Comparison of ENCODE assay signal across 21 mouse cellular contexts in genomic region chr13:112048327-112048726, GRCm38 (mm10).
A peak's percentile ranks its signal among the peaks of the same experiment; 100 is the strongest.
DNase-seq lines count a peak whose midpoint lies in the region; ATAC-seq and TF ChIP-seq lines count a peak whose summit lies in the region.
"Had no signal": no experiment of that assay in that cellular context is flagged by ENCODE, and none has a peak within 500 bp of the region (broad histone marks: within the 10 kb centered on the region; RNA-seq: fewer than 3 reads in every experiment).

No protein-coding gene starts in this region.

- TF ChIP-seq EP300 in liver, postnatal 0 days (IDR thresholded peaks at IDR 0.05; ENCODE audit: low read depth), result no peak

- no peaks in the 10 kb centered on the region for H3K27me3 ChIP-seq in heart, embryonic 10.5 days (ENCODE audit: insufficient read depth, poor library complexity, severe bottlenecking)
- H3K27me3 ChIP-seq in liver, embryonic 13.5 days, result peaks cover 5% of the 10 kb centered on the region; the same call in 1 of the 2 replicates
- no peaks in the 10 kb centered on the region for H3K27me3 ChIP-seq in liver, postnatal 0 days (ENCODE audit: insufficient read depth, low read length)
- H3K27me3 ChIP-seq in myocyte (ENCODE audit: control insufficient read depth, insufficient read depth, insufficient read length), result no peaks in the 10 kb centered on the region
- H3K27me3 ChIP-seq: CH12.LX; embryonic facial prominence, embryonic 12.5 days; forebrain, embryonic 13.5 days; forebrain, embryonic 15.5 days; Patski had no signal

- WGBS in heart, embryonic 10.5 days, result 80% methylated on average over 6 of the region's 6 CpGs
- 79% methylated on average over 6 of the region's 6 CpGs for WGBS in liver, embryonic 13.5 days (ENCODE audit: insufficient replicate concordance)
- 88% methylated on average over 6 of the region's 6 CpGs for WGBS in liver, postnatal 0 days (ENCODE audit: insufficient replicate concordance)

- H3K27ac ChIP-seq in heart, embryonic 10.5 days, result 0 out of 2 replicates have a peak overlapping the region, but pooled peaks have one; percentile 53
- peak overlapping the region; percentile 74; the same call in 1 of the 2 replicates for H3K27ac ChIP-seq in liver, embryonic 13.5 days
- no peak overlapping the region for H3K27ac ChIP-seq in liver, postnatal 0 days (ENCODE audit: low read depth)
- H3K27ac ChIP-seq in brown adipose tissue, adult 24 weeks (replicated peaks; ENCODE audit: low read depth, low read length), result 0 out of 2 replicates have a peak overlapping the region, but pooled peaks have one; percentile 38
- H3K27ac ChIP-seq: embryonic facial prominence, embryonic 10.5 days; embryonic facial prominence, embryonic 12.5 days; forebrain, embryonic 13.5 days; forebrain, embryonic 15.5 days had no signal

- no peak for DNase-seq in heart, embryonic 10.5 days (ENCODE audit: low spot score)
- DNase-seq in heart, adult 8-10 months (ENCODE audit: low spot score), result no peak
- DNase-seq in liver, embryonic 13.5 days, result no peak
- no peak for DNase-seq in liver, postnatal 0 days
- DNase-seq in adrenal gland, postnatal 4 days (ENCODE audit: low spot score in 2 of 2), result no peak
- DNase-seq: adrenal gland, adult 8-10 months; B cell, adult 2 months; cerebellum, adult 11-12 months; cerebellum, adult 2 months; cerebellum, adult 9-10 months had no signal

- TF ChIP-seq POLR2A in myocyte (IDR thresholded peaks at IDR 0.05; ENCODE audit: insufficient read length, low read depth), result no peak

- no peaks in the 10 kb centered on the region for H3K9me3 ChIP-seq in heart, embryonic 10.5 days
- no peaks in the 10 kb centered on the region for H3K9me3 ChIP-seq in liver, embryonic 13.5 days (replicated peaks)
- no peaks in the 10 kb centered on the region for H3K9me3 ChIP-seq in liver, postnatal 0 days (ENCODE audit: low read length)
- H3K9me3 ChIP-seq: embryonic facial prominence, embryonic 10.5 days; embryonic facial prominence, embryonic 12.5 days; forebrain, embryonic 13.5 days; forebrain, embryonic 15.5 days; G1E had no signal

- no peaks in the 10 kb centered on the region for H3K36me3 ChIP-seq in heart, embryonic 10.5 days
- H3K36me3 ChIP-seq in liver, embryonic 13.5 days, result no peaks in the 10 kb centered on the region
- H3K36me3 ChIP-seq in liver, postnatal 0 days (replicated peaks; ENCODE audit: insufficient read depth, low read length), result no peaks in the 10 kb centered on the region
- H3K36me3 ChIP-seq in myocyte (ENCODE audit: control insufficient read depth, insufficient read depth), result no peaks in the 10 kb centered on the region
- H3K36me3 ChIP-seq: embryonic facial prominence, embryonic 10.5 days; embryonic facial prominence, embryonic 12.5 days; forebrain, embryonic 15.5 days; G1E had no signal

- H3K9ac ChIP-seq in liver, embryonic 13.5 days, result 0 out of 2 replicates have a peak overlapping the region, but pooled peaks have one; percentile 10
- no peak overlapping the region for H3K9ac ChIP-seq in liver, postnatal 0 days (replicated peaks)
- H3K9ac ChIP-seq: embryonic facial prominence, embryonic 12.5 days; forebrain, embryonic 13.5 days; forebrain, embryonic 15.5 days had no signal

- H3K79me2 ChIP-seq in myocyte (ENCODE audit: control insufficient read depth, insufficient read depth), result no peaks in the 10 kb centered on the region

- no peak for TF ChIP-seq CTCF in liver, postnatal 0 days (IDR thresholded peaks at IDR 0.05; ENCODE audit: low read depth)

- no peak overlapping the region for H3ac ChIP-seq in myocyte (ENCODE audit: control insufficient read depth, insufficient read length)

- 0 out of 2 replicates have a peak overlapping the region, but pooled peaks have one; percentile 6 for H3K4me2 ChIP-seq in liver, embryonic 13.5 days
- no peak overlapping the region for H3K4me2 ChIP-seq in liver, postnatal 0 days (ENCODE audit: low read depth, low read length)
- no peak overlapping the region for H3K4me2 ChIP-seq in myocyte (ENCODE audit: low read depth)
- H3K4me2 ChIP-seq: embryonic facial prominence, embryonic 12.5 days; forebrain, embryonic 13.5 days; forebrain, embryonic 15.5 days had no signal

- H3K4me1 ChIP-seq in heart, embryonic 10.5 days, result peaks cover 26% of the 10 kb centered on the region
- H3K4me1 ChIP-seq in liver, embryonic 13.5 days (replicated peaks), result peaks cover 55% of the 10 kb centered on the region
- peaks cover 31% of the 10 kb centered on the region for H3K4me1 ChIP-seq in liver, postnatal 0 days (ENCODE audit: insufficient read depth)
- peaks cover 21% of the 10 kb centered on the region for H3K4me1 ChIP-seq in brown adipose tissue, adult 24 weeks (ENCODE audit: control insufficient read depth, insufficient read depth, insufficient read length, low read length)
- H3K4me1 ChIP-seq: embryonic facial prominence, embryonic 12.5 days; forebrain, embryonic 13.5 days; forebrain, embryonic 15.5 days had no signal

- no peak overlapping the region for H3K4me3 ChIP-seq in heart, embryonic 10.5 days
- no peak overlapping the region for H3K4me3 ChIP-seq in liver, embryonic 13.5 days (replicated peaks)
- H3K4me3 ChIP-seq in liver, postnatal 0 days (ENCODE audit: low read depth, low read length), result no peak overlapping the region
- H3K4me3 ChIP-seq in brown adipose tissue, adult 24 weeks (ENCODE audit: insufficient read depth, low read depth, low read length), result no peak overlapping the region
- no peak overlapping the region for H3K4me3 ChIP-seq in myocyte
- H3K4me3 ChIP-seq: embryonic facial prominence, embryonic 10.5 days; embryonic facial prominence, embryonic 12.5 days; forebrain, embryonic 13.5 days; forebrain, embryonic 15.5 days had no signal

- ATAC-seq in liver, embryonic 13.5 days (ENCODE audit: low read depth), result no peak
- ATAC-seq in liver, postnatal 0 days, result no peak
- ATAC-seq: activated CD4-positive, CD25-positive, alpha-beta regulatory T cell, adult 4 months; CD4-positive, CD25-positive, alpha-beta regulatory T cell, adult 4 months; forebrain, embryonic 13.5 days; forebrain, embryonic 15.5 days; Patski had no signal

TF ChIP-seq in myocyte, 11 proteins besides CTCF, POLR2A, EP300 and RAD21:
- TF ChIP-seq MYOG (IDR thresholded peaks at IDR 0.05; ENCODE audit: control insufficient read depth in 1 of 3, insufficient read depth in 1 of 3, insufficient read length in 2 of 3, low read depth in 2 of 3) (peak in 2 of 3 experiments; percentile 23 to 67), TCF3 (IDR thresholded peaks at IDR 0.05; ENCODE audit: insufficient read length, low read depth) (no peak), MYOD1 (IDR thresholded peaks at IDR 0.05; ENCODE audit: control insufficient read depth in 1 of 3, insufficient read length in 2 of 3, low read depth in 2 of 3) (peak in 2 of 3 experiments; percentile 22 to 60)
